Mouse (Mus musculus): ENCODE data around the gene Stox1. TPM values are rescaled to one million over a fixed set of nuclear protein-coding genes. Genes with fewer than 3 reads are reported as not detected.

Stox1 gene
- total RNA-seq, 2 experiments from 2014 or later: 3.2 to 4.2 TPM

- no peak for DNase-seq (ENCODE audit: low spot score in 2 of 2)
These were observed 57.9 kb downstream of the Stox1 start for GRCm38 (mm10) chr10:62668043-62668442.

DNA sequence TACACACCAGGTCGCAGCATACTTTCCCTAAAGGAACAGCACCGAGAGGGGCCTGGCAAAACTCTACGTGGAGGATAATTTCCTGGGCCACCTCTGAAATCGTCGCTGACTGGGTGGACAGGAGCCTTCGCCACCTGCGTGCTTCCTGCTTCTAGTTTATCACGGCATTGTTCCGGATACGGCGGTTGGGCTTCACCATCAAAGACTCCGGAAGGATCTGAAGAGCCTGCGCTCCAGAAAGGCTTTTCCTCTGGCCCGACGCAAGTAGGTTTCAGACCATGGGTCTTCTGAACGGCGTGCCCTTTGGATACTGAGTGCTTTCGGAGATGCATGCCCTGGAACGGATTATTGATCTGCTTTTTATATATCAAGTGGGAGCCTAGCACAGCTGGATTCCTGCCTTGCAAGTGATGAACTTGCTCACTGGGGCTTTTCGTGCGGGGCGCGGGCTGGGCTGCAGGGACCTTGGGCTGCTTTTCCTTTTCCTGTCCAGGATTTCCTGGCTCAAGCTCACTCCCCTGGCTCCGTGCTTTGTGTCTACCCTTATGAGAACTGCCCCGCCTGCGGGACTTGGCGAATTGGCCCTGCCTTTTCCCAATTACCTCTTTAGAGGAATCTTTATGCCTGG is 60.9 kb downstream of the Stox1 start:
- no peak for DNase-seq (ENCODE audit: low spot score in 2 of 2)

- no peak for DNase-seq (ENCODE audit: low spot score in 2 of 2)
These were observed 61.8 kb downstream of the Stox1 start for GRCm38 (mm10) chr10:62664171-62664570.

DNA sequence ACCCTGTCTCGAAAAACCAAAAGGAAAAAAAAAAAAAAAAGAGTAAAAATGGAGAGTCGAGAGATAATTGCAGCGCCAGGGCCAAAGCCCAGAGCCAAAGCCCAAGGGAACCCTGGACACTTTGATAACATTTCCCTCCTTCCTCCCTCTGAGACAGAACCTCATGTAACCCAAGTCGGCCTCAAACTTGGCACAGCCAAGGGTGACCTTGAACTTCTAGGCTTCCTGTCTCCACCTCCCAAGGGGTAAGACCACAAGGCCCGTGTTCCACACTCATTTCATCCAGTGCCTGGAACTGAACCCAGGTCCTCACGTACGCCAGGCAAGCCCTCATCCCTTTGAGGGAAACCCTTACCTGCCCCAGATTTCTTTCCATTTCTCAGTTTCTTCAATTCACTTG is 69.2 kb downstream of the Stox1 start:
- DNase-seq (ENCODE audit: low spot score in 2 of 2): no peak

DNA sequence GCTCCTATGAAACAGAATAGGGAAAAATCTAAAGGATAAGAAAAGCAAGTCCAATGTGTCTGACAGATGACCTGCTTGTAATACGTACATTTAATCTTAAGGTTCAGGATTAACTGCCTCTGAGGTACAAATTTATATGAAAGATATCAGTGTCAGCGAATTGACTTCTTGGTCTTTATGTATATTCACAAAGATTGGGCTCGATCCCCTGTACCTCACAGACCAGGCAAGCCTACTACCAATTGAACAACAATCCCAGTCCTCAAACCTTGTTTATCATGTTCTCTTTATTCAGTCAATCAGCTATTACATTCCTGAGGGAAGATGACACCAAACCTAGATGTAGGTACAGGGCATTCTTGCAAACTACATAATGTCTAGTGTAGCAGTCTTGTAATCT is 74.0 kb downstream of the Stox1 start:
- no peak for DNase-seq (ENCODE audit: low spot score in 2 of 2)

DNA sequence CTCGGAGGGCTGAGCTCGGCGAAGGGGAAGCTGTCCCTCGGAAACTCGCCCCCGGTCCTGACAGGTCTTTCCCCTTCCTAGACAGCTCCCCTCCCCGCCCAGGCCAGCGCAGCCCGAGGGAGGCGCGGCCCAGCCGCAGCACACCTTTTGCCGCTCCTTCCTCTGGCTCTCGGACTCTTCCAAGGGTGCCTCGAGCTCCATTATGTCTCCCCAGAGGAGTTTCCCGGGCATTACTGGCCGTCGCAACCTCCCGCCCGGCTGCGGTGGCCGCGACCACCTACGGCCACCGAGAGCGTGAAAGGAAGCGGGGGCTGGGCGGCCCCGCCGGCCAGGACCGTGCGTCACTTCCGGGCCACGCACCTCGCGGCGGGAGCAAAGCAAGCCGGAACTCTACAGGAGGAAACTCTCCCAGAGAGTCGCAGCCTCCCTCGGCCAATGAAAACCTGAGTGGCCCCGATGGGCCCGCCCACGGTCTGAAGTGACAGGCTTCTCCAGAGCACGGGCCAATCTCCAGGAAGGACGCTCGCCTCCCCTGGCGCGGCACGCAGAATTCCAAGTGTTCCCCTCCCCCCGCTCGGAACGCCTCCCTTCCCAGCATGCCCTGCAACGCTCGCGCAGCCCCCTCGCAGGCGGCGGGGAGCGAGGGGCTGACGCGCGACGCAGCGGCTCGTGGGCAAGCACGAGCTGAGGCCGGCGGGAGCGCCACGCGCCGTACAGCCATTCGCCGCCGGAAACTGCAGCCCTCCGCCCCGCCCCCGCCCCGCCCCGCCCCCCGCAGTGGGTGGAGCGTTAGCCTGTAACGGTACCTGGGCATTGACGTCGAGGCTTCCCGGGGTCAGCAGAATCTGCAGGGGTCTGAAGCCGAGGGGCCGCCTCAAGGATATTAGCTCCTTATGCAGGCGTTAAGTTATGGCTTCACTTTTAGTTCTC is 74.8 kb downstream of the Stox1 start, which contains the start of gene Ddx50:
Gene Ddx50, minus strand, starts transcription at position 338 of the 930 bp plus-strand sequence.
- DNase-seq (ENCODE audit: low spot score in 2 of 2): peak; percentile 100

DNA sequence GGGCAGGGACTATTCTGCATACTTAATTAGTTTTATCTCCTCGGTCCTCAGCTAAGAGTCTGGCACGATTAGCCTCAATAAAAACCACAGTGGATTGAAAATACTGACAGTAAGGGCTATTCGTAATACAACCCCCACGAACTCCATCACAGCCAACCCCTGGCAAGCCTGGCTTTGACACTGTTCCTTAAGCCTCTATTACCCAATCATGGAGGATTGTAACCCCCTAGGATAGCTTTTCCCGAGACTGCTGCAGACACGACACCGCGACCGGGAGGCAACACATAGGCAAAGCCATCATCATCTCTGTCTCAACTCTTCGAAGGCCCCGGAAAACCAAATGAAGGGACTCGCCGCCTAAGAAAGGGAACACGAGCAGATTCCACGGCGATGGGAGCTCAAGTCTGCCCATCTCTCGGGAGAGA is 75.6 kb downstream of the Stox1 start:
- DNase-seq (ENCODE audit: low spot score in 2 of 2): peak in 1 of 2 experiments; percentile 15

Small RNA genes lying within 50 kb of the gene (microRNA-seq; reads per million reads assigned to microRNA genes)
- gene Mir7215: 0 reads per million in 2 experiments

Other genes starting within 250 kb of the Stox1 start
- 10 to 100 TPM; 40.3 to 42.2 TPM for gene Vps26a, start 239.3 kb downstream of the Stox1 start, total RNA-seq (2021)
- gene Srgn, start 198.7 kb downstream of the Stox1 start, total RNA-seq (2021): 10 to 100 TPM; 10.0 to 11.9 TPM
- gene Kif1bp, start 147.7 kb downstream of the Stox1 start, total RNA-seq (2021): 100 to 1,000 TPM; 184 to 187 TPM
- gene Ddx21, start 123.8 kb downstream of the Stox1 start, total RNA-seq (2021): 10 to 100 TPM; 24.3 to 26.0 TPM
- gene Ddx50, start 74.9 kb downstream of the Stox1 start, total RNA-seq (2021): 10 to 100 TPM; 79.3 to 86.0 TPM
- 10 to 100 TPM; 64.6 to 68.3 TPM for gene Ccar1, start 66.2 kb upstream of the Stox1 start, total RNA-seq (2021)
- gene Tet1, start 182.9 kb upstream of the Stox1 start, total RNA-seq (2021): 10 to 100 TPM; 49.3 to 51.1 TPM
- 10 to 100 TPM; 41.3 to 45.0 TPM for gene Slc25a16, start 194.5 kb upstream of the Stox1 start, total RNA-seq (2021)
- 1 to 10 TPM; 1.8 to 2.1 TPM for gene Dna2, start 220.9 kb upstream of the Stox1 start, total RNA-seq (2021)